Mouse (Mus musculus): ENCODE data around the gene Numb. TPM values are rescaled to one million over a fixed set of nuclear protein-coding genes. Genes with fewer than 3 reads are reported as not detected.
A peak's percentile ranks its signal among the peaks of the same experiment; 100 is the strongest.

The Numb gene
- total and polyA plus RNA-seq, 3 experiments, result 8.4 to 14.6 TPM; not detected in 1

- Histone ChIP-seq H3K9me3 (replicated peaks; ENCODE audit: insufficient read depth, low read length) (no peaks in the 10 kb centered on the region), H3K27ac (ENCODE audit: control insufficient read depth, low read depth, low read length) (no peak overlapping the region), H3K79me2 (ENCODE audit: control insufficient read depth, insufficient read depth, low read length, poor library complexity) (no peaks in the 10 kb centered on the region), H3K9ac (ENCODE audit: control insufficient read depth, low read depth, low read length, poor library complexity, severe bottlenecking) (no peak overlapping the region), H3K4me3 (ENCODE audit: control insufficient read depth in 1 of 2, insufficient read depth in 1 of 2, low read depth in 2 of 2, low read length in 2 of 2) (no peak overlapping the region), H3K4me1 (ENCODE audit: control insufficient read depth in 1 of 2, insufficient read depth in 2 of 2, low read length in 2 of 2) (peaks cover 8 to 12% of the 10 kb centered on the region in 2 experiments; a peak in 3 of 4 replicates), H3K27me3 (ENCODE audit: control insufficient read depth in 1 of 2, insufficient read depth in 2 of 2, low read length in 2 of 2) (no peaks in the 10 kb centered on the region), H3K36me3 (ENCODE audit: control insufficient read depth in 1 of 2, insufficient read depth in 2 of 2, low read length in 2 of 2) (peaks cover 2 to 12% of the 10 kb centered on the region in 2 experiments; a peak in 3 of 4 replicates)
- TF ChIP-seq ZKSCAN1 (IDR thresholded peaks at IDR 0.05; ENCODE audit: low read depth, low read length) (no peak), KAT2A (conservative IDR thresholded peaks at IDR 0.05; ENCODE audit: low read depth, low read length) (no peak), ZC3H11A (IDR thresholded peaks at IDR 0.05; ENCODE audit: low read depth, low read length) (no peak), TBP (IDR thresholded peaks at IDR 0.05; ENCODE audit: low read depth, low read length) (no peak), TAL1 (IDR thresholded peaks at IDR 0.05; ENCODE audit: low read length) (no peak), CTCF (IDR thresholded peaks at IDR 0.05 in 2 of 3, conservative IDR thresholded peaks at IDR 0.05 in 1 of 3; ENCODE audit: control insufficient read depth in 1 of 3, insufficient read depth in 1 of 3, low read depth in 2 of 3, low read length in 3 of 3, poor library complexity in 1 of 3, severe bottlenecking in 1 of 3) (no peak), UBTF (IDR thresholded peaks at IDR 0.05; ENCODE audit: borderline replicate concordance, insufficient read depth, low read depth, low read length) (no peak), EP300 (IDR thresholded peaks at IDR 0.05; ENCODE audit: low read depth in 1 of 2, low read length in 2 of 2) (no peak), GATA1 (IDR thresholded peaks at IDR 0.05; ENCODE audit: low read depth, low read length) (no peak), MXI1 (IDR thresholded peaks at IDR 0.05; ENCODE audit: low read depth, low read length) (no peak), GABPA (IDR thresholded peaks at IDR 0.05; ENCODE audit: low read depth, low read length) (no peak), MAX (IDR thresholded peaks at IDR 0.05; ENCODE audit: low read length) (no peak), SIN3A (IDR thresholded peaks at IDR 0.05; ENCODE audit: low read length) (no peak), ELF1 (IDR thresholded peaks at IDR 0.05; ENCODE audit: low read depth, low read length) (no peak)
- DNase-seq (ENCODE audit: low read depth, low spot score), result no peak
These were observed 105.1 kb downstream of the Numb start for GRCm38 (mm10) chr12:83816616-83817015.

- no peak overlapping the region for H3K9ac ChIP-seq (ENCODE audit: control insufficient read depth, low read depth, low read length, poor library complexity, severe bottlenecking)
- TF ChIP-seq MAZ (IDR thresholded peaks at IDR 0.05; ENCODE audit: low read depth, low read length), result no peak
- no peak for TF ChIP-seq NELFE (IDR thresholded peaks at IDR 0.05; ENCODE audit: low read depth, low read length)
- TF ChIP-seq CTCF (IDR thresholded peaks at IDR 0.05 in 2 of 3, conservative IDR thresholded peaks at IDR 0.05 in 1 of 3; ENCODE audit: control insufficient read depth in 1 of 3, insufficient read depth in 1 of 3, low read depth in 2 of 3, low read length in 3 of 3, poor library complexity in 1 of 3, severe bottlenecking in 1 of 3), result no peak
- TF ChIP-seq E2F4 (IDR thresholded peaks at IDR 0.05; ENCODE audit: borderline replicate concordance, low read depth, low read length), result no peak
- no peak for TF ChIP-seq SMC3 (IDR thresholded peaks at IDR 0.05; ENCODE audit: low read depth, low read length)
- no peak for TF ChIP-seq ZKSCAN1 (IDR thresholded peaks at IDR 0.05; ENCODE audit: low read depth, low read length)
- no peak for TF ChIP-seq POLR2A (IDR thresholded peaks at IDR 0.05; ENCODE audit: control insufficient read depth in 1 of 2, insufficient read depth in 1 of 2, low read depth in 1 of 2, low read length in 2 of 2, poor library complexity in 1 of 2)
- no peak for TF ChIP-seq NRF1 (IDR thresholded peaks at IDR 0.05; ENCODE audit: insufficient read depth, low read depth, low read length, poor library complexity, severe bottlenecking)
- TF ChIP-seq EP300 (IDR thresholded peaks at IDR 0.05; ENCODE audit: low read depth in 1 of 2, low read length in 2 of 2), result no peak
- TF ChIP-seq RCOR1 (IDR thresholded peaks at IDR 0.05; ENCODE audit: low read depth, low read length), result no peak
- no peak for TF ChIP-seq ZC3H11A (IDR thresholded peaks at IDR 0.05; ENCODE audit: low read depth, low read length)
- TF ChIP-seq ZNF384 (IDR thresholded peaks at IDR 0.05; ENCODE audit: low read depth, low read length), result peak; percentile 91
- TF ChIP-seq MAFK (IDR thresholded peaks at IDR 0.05; ENCODE audit: borderline replicate concordance, low read depth, low read length), result 0 out of 2 replicates have a peak, but pooled peaks have one; percentile 28
- TF ChIP-seq CHD2 (IDR thresholded peaks at IDR 0.05; ENCODE audit: low read length), result no peak
- peak; percentile 74; the same call in 1 of the 2 replicates for TF ChIP-seq GABPA (IDR thresholded peaks at IDR 0.05; ENCODE audit: low read depth, low read length)
- no peak for TF ChIP-seq KAT2A (conservative IDR thresholded peaks at IDR 0.05; ENCODE audit: low read depth, low read length)
- no peak for TF ChIP-seq MAX (IDR thresholded peaks at IDR 0.05; ENCODE audit: low read length)
- H3K4me3 ChIP-seq (ENCODE audit: control insufficient read depth in 1 of 2, insufficient read depth in 1 of 2, low read depth in 2 of 2, low read length in 2 of 2), result no peak overlapping the region
- H3K27ac ChIP-seq (ENCODE audit: control insufficient read depth, low read depth, low read length), result no peak overlapping the region
- peaks cover 2 to 13% of the 10 kb centered on the region in 2 experiments for H3K36me3 ChIP-seq (ENCODE audit: control insufficient read depth in 1 of 2, insufficient read depth in 2 of 2, low read length in 2 of 2)
- H3K4me1 ChIP-seq (ENCODE audit: control insufficient read depth in 1 of 2, insufficient read depth in 2 of 2, low read length in 2 of 2), result peaks cover 8 to 12% of the 10 kb centered on the region in 2 experiments; a peak in 3 of 4 replicates
- no peaks in the 10 kb centered on the region for H3K9me3 ChIP-seq (replicated peaks; ENCODE audit: insufficient read depth, low read length)
- H3K27me3 ChIP-seq (ENCODE audit: control insufficient read depth in 1 of 2, insufficient read depth in 2 of 2, low read length in 2 of 2), result no peaks in the 10 kb centered on the region
- no peaks in the 10 kb centered on the region for H3K79me2 ChIP-seq (ENCODE audit: control insufficient read depth, insufficient read depth, low read length, poor library complexity)
- DNase-seq (ENCODE audit: low read depth, low spot score), result peak; percentile 23
These were observed 109.8 kb downstream of the Numb start for GRCm38 (mm10) chr12:83811901-83812300.

All from MEL (cell line).